Mouse (Mus musculus): Measurements from ENCODE around the gene Gm29427. TPM values are rescaled to one million over a fixed set of nuclear protein-coding genes. Genes with fewer than 3 reads are reported as not detected.

The Gm29427 gene
- polyA plus RNA-seq, 1 experiment from 2014 or later: not detected

GRCm38 (mm10) chr1:130703613-130704012 lies 12.0 kb downstream of the Gm29427 start:
- ATAC-seq (replicated peaks; ENCODE audit: insufficient number of reproducible peaks, low FRiP score, low TSS enrichment): no peak
- Histone ChIP-seq H3K4me2 (no peak overlapping the region), H3K9ac (ENCODE audit: low read depth, low read length) (no peak overlapping the region), H3K4me1 (ENCODE audit: control insufficient read depth, insufficient read depth, low read length) (no peaks in the 10 kb centered on the region), H3K27me3 (ENCODE audit: control insufficient read depth, insufficient read depth, low read length) (no peaks in the 10 kb centered on the region), H3K9me3 (replicated peaks; ENCODE audit: control insufficient read depth, low read length) (no peaks in the 10 kb centered on the region), H3K36me3 (ENCODE audit: control insufficient read depth, insufficient read depth, low read length) (peaks cover 15% of the 10 kb centered on the region), H3K4me3 (ENCODE audit: low read depth, low read length) (no peak overlapping the region), H3K27ac (ENCODE audit: low read depth, low read length) (no peak overlapping the region)
- WGBS (ENCODE audit: insufficient replicate concordance): 80% methylated on average over 2 of the region's 2 CpGs

DNA sequence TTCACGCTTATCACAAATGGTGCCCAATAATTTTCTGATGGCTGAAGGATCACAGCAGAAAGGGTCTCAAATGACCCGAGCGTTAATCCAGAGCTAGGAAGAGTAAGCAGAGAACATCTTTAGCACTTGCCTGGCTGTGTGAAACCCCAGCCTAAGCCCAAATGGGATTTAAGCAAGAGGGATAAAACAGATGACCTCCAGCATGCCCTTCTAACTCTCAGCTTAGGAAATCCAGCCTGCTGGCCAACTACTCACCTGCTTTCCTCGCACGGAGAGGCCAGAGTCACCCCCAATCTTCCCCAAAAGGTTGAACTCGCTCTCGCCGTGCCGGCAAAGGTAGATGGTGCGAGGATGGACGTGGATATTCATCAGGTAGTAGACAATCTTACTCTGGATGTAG lies 13.6 kb downstream of the Gm29427 start:
- ATAC-seq (replicated peaks; ENCODE audit: insufficient number of reproducible peaks, low FRiP score, low TSS enrichment): no peak
- Histone ChIP-seq H3K4me3 (ENCODE audit: low read depth, low read length) (no peak overlapping the region), H3K9ac (ENCODE audit: low read depth, low read length) (no peak overlapping the region), H3K27me3 (ENCODE audit: control insufficient read depth, insufficient read depth, low read length) (no peaks in the 10 kb centered on the region), H3K4me2 (no peak overlapping the region), H3K9me3 (replicated peaks; ENCODE audit: control insufficient read depth, low read length) (no peaks in the 10 kb centered on the region), H3K27ac (ENCODE audit: low read depth, low read length) (no peak overlapping the region), H3K4me1 (ENCODE audit: control insufficient read depth, insufficient read depth, low read length) (no peaks in the 10 kb centered on the region), H3K36me3 (ENCODE audit: control insufficient read depth, insufficient read depth, low read length) (peaks cover 18% of the 10 kb centered on the region)
- WGBS (ENCODE audit: insufficient replicate concordance): 94% methylated on average over 11 of the region's 11 CpGs

- no peaks in the 10 kb centered on the region for H3K4me1 ChIP-seq (ENCODE audit: control insufficient read depth, insufficient read depth, low read length)
- H3K9ac ChIP-seq (ENCODE audit: low read depth, low read length): no peak overlapping the region
- H3K4me3 ChIP-seq (ENCODE audit: low read depth, low read length): no peak overlapping the region
- no peak for ATAC-seq (replicated peaks; ENCODE audit: insufficient number of reproducible peaks, low FRiP score, low TSS enrichment)
- H3K27me3 ChIP-seq (ENCODE audit: control insufficient read depth, insufficient read depth, low read length): no peaks in the 10 kb centered on the region
- 86% methylated on average over 10 of the region's 10 CpGs for WGBS (ENCODE audit: insufficient replicate concordance)
- H3K36me3 ChIP-seq (ENCODE audit: control insufficient read depth, insufficient read depth, low read length): peaks cover 13% of the 10 kb centered on the region
- H3K27ac ChIP-seq (ENCODE audit: low read depth, low read length): no peak overlapping the region
- H3K4me2 ChIP-seq: no peak overlapping the region
- no peaks in the 10 kb centered on the region for H3K9me3 ChIP-seq (replicated peaks; ENCODE audit: control insufficient read depth, low read length)
These were observed 15.5 kb downstream of the Gm29427 start for GRCm38 (mm10) chr1:130699937-130700633.

GRCm38 (mm10) chr1:130698601-130699000 lies 17.0 kb downstream of the Gm29427 start:
- 87% methylated on average over 5 of the region's 5 CpGs for WGBS (ENCODE audit: insufficient replicate concordance)
- ATAC-seq (replicated peaks; ENCODE audit: insufficient number of reproducible peaks, low FRiP score, low TSS enrichment): no peak

GRCm38 (mm10) chr1:130683905-130684304 lies 31.7 kb downstream of the Gm29427 start:
- no peaks in the 10 kb centered on the region for H3K4me1 ChIP-seq (ENCODE audit: control insufficient read depth, insufficient read depth, low read length)
- H3K27me3 ChIP-seq (ENCODE audit: control insufficient read depth, insufficient read depth, low read length): no peaks in the 10 kb centered on the region
- H3K36me3 ChIP-seq (ENCODE audit: control insufficient read depth, insufficient read depth, low read length): no peaks in the 10 kb centered on the region
- no peak for ATAC-seq (replicated peaks; ENCODE audit: insufficient number of reproducible peaks, low FRiP score, low TSS enrichment)
- no peaks in the 10 kb centered on the region for H3K9me3 ChIP-seq (replicated peaks; ENCODE audit: control insufficient read depth, low read length)
- H3K4me3 ChIP-seq (ENCODE audit: low read depth, low read length): no peak overlapping the region
- H3K4me2 ChIP-seq: no peak overlapping the region
- H3K9ac ChIP-seq (ENCODE audit: low read depth, low read length): no peak overlapping the region
- 19% methylated on average over 1 of the region's 1 CpGs for WGBS (ENCODE audit: insufficient replicate concordance)
- no peak overlapping the region for H3K27ac ChIP-seq (ENCODE audit: low read depth, low read length)

More at GRCm38 (mm10) chr1:130698601-130699000, 17.0 kb downstream of the Gm29427 start:
- Histone ChIP-seq H3K4me1 (ENCODE audit: control insufficient read depth, insufficient read depth, low read length) (no peaks in the 10 kb centered on the region), H3K36me3 (ENCODE audit: control insufficient read depth, insufficient read depth, low read length) (peaks cover 13% of the 10 kb centered on the region), H3K4me3 (ENCODE audit: low read depth, low read length) (no peak overlapping the region), H3K27ac (ENCODE audit: low read depth, low read length) (no peak overlapping the region), H3K27me3 (ENCODE audit: control insufficient read depth, insufficient read depth, low read length) (no peaks in the 10 kb centered on the region), H3K4me2 (no peak overlapping the region), H3K9me3 (replicated peaks; ENCODE audit: control insufficient read depth, low read length) (no peaks in the 10 kb centered on the region), H3K9ac (ENCODE audit: low read depth, low read length) (no peak overlapping the region)

DNA sequence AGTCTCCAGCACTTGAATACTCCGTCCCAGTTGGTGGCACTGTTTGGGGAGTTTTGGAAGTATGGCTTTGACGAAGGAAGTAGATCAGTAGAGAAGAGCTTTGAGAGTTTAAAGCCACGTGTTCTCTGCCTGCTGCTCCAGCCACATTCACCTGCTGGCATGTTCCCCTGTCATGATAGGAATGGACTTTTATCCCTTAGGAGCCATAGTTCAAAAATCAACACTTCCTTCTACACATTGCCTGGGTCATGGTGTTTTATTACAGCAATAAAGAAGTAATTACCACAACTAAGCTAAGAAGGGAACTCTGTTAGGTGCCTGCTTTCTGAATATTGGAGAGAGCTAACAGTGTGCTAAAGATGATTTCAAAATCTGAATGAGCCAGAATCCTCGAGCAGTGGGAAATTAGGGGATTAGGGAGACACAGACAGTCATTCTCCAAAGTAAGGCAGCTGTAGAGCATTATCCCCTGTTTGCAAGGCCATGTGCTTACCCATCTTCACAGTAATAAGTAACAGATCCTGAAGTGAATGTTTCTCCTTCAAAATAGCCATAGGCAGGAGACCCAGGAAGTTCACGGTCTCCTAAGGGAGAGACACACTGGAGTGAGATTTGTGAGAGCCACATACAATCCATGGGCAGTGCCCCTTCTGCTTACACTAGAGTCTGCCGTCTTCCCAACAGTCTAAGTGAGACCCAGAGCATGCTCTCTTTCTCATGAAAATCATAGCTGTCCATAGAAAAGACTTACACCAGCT lies 33.8 kb downstream of the Gm29427 start:
- H3K27ac ChIP-seq (ENCODE audit: low read depth, low read length): no peak overlapping the region
- no peak for ATAC-seq (replicated peaks; ENCODE audit: insufficient number of reproducible peaks, low FRiP score, low TSS enrichment)
- H3K9ac ChIP-seq (ENCODE audit: low read depth, low read length): no peak overlapping the region
- no peak overlapping the region for H3K4me2 ChIP-seq
- no peaks in the 10 kb centered on the region for H3K36me3 ChIP-seq (ENCODE audit: control insufficient read depth, insufficient read depth, low read length)
- no peak overlapping the region for H3K4me3 ChIP-seq (ENCODE audit: low read depth, low read length)
- WGBS (ENCODE audit: insufficient replicate concordance): 79% methylated on average over 6 of the region's 6 CpGs
- no peaks in the 10 kb centered on the region for H3K4me1 ChIP-seq (ENCODE audit: control insufficient read depth, insufficient read depth, low read length)
- no peaks in the 10 kb centered on the region for H3K9me3 ChIP-seq (replicated peaks; ENCODE audit: control insufficient read depth, low read length)
- no peaks in the 10 kb centered on the region for H3K27me3 ChIP-seq (ENCODE audit: control insufficient read depth, insufficient read depth, low read length)

- no peak overlapping the region for H3K4me2 ChIP-seq
- H3K36me3 ChIP-seq (ENCODE audit: control insufficient read depth, insufficient read depth, low read length): no peaks in the 10 kb centered on the region
- H3K4me3 ChIP-seq (ENCODE audit: low read depth, low read length): no peak overlapping the region
- WGBS (ENCODE audit: insufficient replicate concordance): 65% methylated on average over 2 of the region's 2 CpGs
- no peak overlapping the region for H3K9ac ChIP-seq (ENCODE audit: low read depth, low read length)
- no peak for ATAC-seq (replicated peaks; ENCODE audit: insufficient number of reproducible peaks, low FRiP score, low TSS enrichment)
- no peak overlapping the region for H3K27ac ChIP-seq (ENCODE audit: low read depth, low read length)
- no peaks in the 10 kb centered on the region for H3K4me1 ChIP-seq (ENCODE audit: control insufficient read depth, insufficient read depth, low read length)
- no peaks in the 10 kb centered on the region for H3K27me3 ChIP-seq (ENCODE audit: control insufficient read depth, insufficient read depth, low read length)
- no peaks in the 10 kb centered on the region for H3K9me3 ChIP-seq (replicated peaks; ENCODE audit: control insufficient read depth, low read length)
These were observed 34.5 kb downstream of the Gm29427 start for GRCm38 (mm10) chr1:130681075-130681474.

DNA sequence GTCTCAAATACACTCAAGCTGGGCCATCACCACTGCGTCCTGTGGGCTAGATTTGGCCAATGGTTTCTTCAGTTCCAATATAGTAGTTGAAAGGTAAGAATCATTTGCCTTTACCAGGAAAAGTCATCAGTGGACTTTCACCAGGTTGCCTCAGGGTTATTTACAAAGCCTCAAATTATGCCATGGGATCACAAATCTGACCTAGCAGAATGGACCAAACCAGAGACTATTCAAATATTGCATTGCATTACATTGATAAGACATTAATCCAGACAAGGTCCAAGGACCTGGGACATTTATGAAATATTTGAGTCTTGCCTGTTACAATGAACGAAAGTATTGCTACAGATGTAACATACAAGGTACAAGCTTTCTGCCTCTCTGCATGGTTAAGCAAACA lies 37.0 kb downstream of the Gm29427 start:
- no peaks in the 10 kb centered on the region for H3K36me3 ChIP-seq (ENCODE audit: control insufficient read depth, insufficient read depth, low read length)
- H3K9me3 ChIP-seq (replicated peaks; ENCODE audit: control insufficient read depth, low read length): no peaks in the 10 kb centered on the region
- no peak overlapping the region for H3K4me3 ChIP-seq (ENCODE audit: low read depth, low read length)
- no peak overlapping the region for H3K27ac ChIP-seq (ENCODE audit: low read depth, low read length)
- ATAC-seq (replicated peaks; ENCODE audit: insufficient number of reproducible peaks, low FRiP score, low TSS enrichment): no peak
- no peaks in the 10 kb centered on the region for H3K4me1 ChIP-seq (ENCODE audit: control insufficient read depth, insufficient read depth, low read length)
- H3K4me2 ChIP-seq: no peak overlapping the region
- no peak overlapping the region for H3K9ac ChIP-seq (ENCODE audit: low read depth, low read length)
- H3K27me3 ChIP-seq (ENCODE audit: control insufficient read depth, insufficient read depth, low read length): no peaks in the 10 kb centered on the region
- 73% methylated on average over 2 of the region's 2 CpGs for WGBS (ENCODE audit: insufficient replicate concordance)

Data from heart, embryonic 11.5 days (tissue).